19 mouse cellular contexts compared by ENCODE assay signal in genomic region chr2:110202716-110203497, GRCm38 (mm10).
DNase-seq lines count a peak whose midpoint lies in the region; ATAC-seq and TF ChIP-seq lines count a peak whose summit lies in the region.
"Had no signal": no experiment of that assay in that cellular context is flagged by ENCODE, and none has a peak within 500 bp of the region (broad histone marks: within the 10 kb centered on the region; RNA-seq: fewer than 3 reads in every experiment).

No protein-coding gene starts in this region.

- intact Hi-C loops in gastrocnemius, postnatal 36 days (cut with DNase I), result no loop called here

- TF ChIP-seq CTCF in testis, adult 2 months (IDR thresholded peaks at IDR 0.05; ENCODE audit: control insufficient read depth, insufficient read depth, insufficient replicate concordance, low read depth, low read length), result no peak
- TF ChIP-seq CTCF in liver, embryonic 14.5 days (IDR thresholded peaks at IDR 0.05; ENCODE audit: low read depth), result no peak

- DNase-seq in testis, postnatal 10 days (ENCODE audit: low spot score), result no peak
- DNase-seq in intestine, embryonic 14.5 days (ENCODE audit: low spot score), result peak; percentile 54
- peak; percentile 35 to 39 (median 35) for DNase-seq in liver, embryonic 14.5 days (ENCODE audit: low read depth in 3 of 3, low spot score in 3 of 3)
- DNase-seq in yolk sac, embryonic 10.5 days (ENCODE audit: low spot score), result peak; percentile 81
- no peak for DNase-seq in kidney, postnatal 36 days
- no peak for DNase-seq in gastrocnemius, postnatal 36 days
- DNase-seq: adrenal gland, postnatal 10 days; cerebellum, adult 9-11 months; gastrocnemius, postnatal 14 days; kidney, adult 18-20 months; kidney, postnatal 25 days; layer of hippocampus, adult 9-11 months; retina, postnatal 1 day; thymus, postnatal 4 days had no signal

- TF ChIP-seq POLR2A in testis, adult 2 months (IDR thresholded peaks at IDR 0.05; ENCODE audit: control insufficient read depth, low read depth, low read length), result no peak

- H3K36me3 ChIP-seq in testis, adult 2 months (ENCODE audit: control insufficient read depth, insufficient read depth, low read length), result no peaks in the 10 kb centered on the region
- H3K36me3 ChIP-seq in intestine, embryonic 14.5 days (ENCODE audit: control insufficient read depth, insufficient read depth, low read length), result no peaks in the 10 kb centered on the region
- no peaks in the 10 kb centered on the region for H3K36me3 ChIP-seq in liver, embryonic 14.5 days (replicated peaks; ENCODE audit: control insufficient read depth, insufficient read depth, low read depth)
- H3K36me3 ChIP-seq: hindbrain, embryonic 13.5 days; limb, embryonic 13.5 days; midbrain, embryonic 13.5 days had no signal

- H3K4me1 ChIP-seq in testis, adult 2 months (ENCODE audit: control insufficient read depth, insufficient read depth, low read length), result no peaks in the 10 kb centered on the region
- H3K4me1 ChIP-seq in intestine, embryonic 14.5 days (replicated peaks; ENCODE audit: control insufficient read depth, insufficient read depth, low read length), result peaks cover 5% of the 10 kb centered on the region; the same call in 1 of the 2 replicates
- H3K4me1 ChIP-seq in liver, embryonic 14.5 days (replicated peaks; ENCODE audit: control insufficient read depth in 2 of 2, insufficient read depth in 2 of 2, low read length in 1 of 2), result peaks cover 3 to 19% of the 10 kb centered on the region in 2 experiments; a peak in 3 of 4 replicates

- H3K4me2 ChIP-seq in intestine, embryonic 14.5 days (ENCODE audit: low read length), result no peak overlapping the region
- H3K4me2 ChIP-seq in liver, embryonic 14.5 days (ENCODE audit: low read depth), result peak overlapping the region; percentile 0; the same call in 1 of the 2 replicates
- H3K4me2 ChIP-seq: hindbrain, embryonic 13.5 days; limb, embryonic 13.5 days; midbrain, embryonic 13.5 days had no signal

- H3K27ac ChIP-seq in testis, adult 2 months (ENCODE audit: control insufficient read depth, insufficient read depth, low read depth, low read length), result peak overlapping the region; percentile 57
- peak overlapping the region; percentile 57; the same call in 1 of the 2 replicates for H3K27ac ChIP-seq in intestine, embryonic 14.5 days (ENCODE audit: low read depth)
- no peak overlapping the region for H3K27ac ChIP-seq in liver, embryonic 14.5 days
- H3K27ac ChIP-seq: hindbrain, embryonic 13.5 days; limb, embryonic 13.5 days; midbrain, embryonic 13.5 days had no signal

- no peak overlapping the region for H3K9ac ChIP-seq in intestine, embryonic 14.5 days (ENCODE audit: low read length)
- no peak overlapping the region for H3K9ac ChIP-seq in liver, embryonic 14.5 days (replicated peaks)
- H3K9ac ChIP-seq: hindbrain, embryonic 13.5 days; limb, embryonic 13.5 days; midbrain, embryonic 13.5 days had no signal

- H3K4me3 ChIP-seq in testis, adult 2 months (ENCODE audit: control insufficient read depth, low read depth, low read length), result no peak overlapping the region
- no peak overlapping the region for H3K4me3 ChIP-seq in intestine, embryonic 14.5 days (ENCODE audit: low read depth, low read length)
- H3K4me3 ChIP-seq in liver, embryonic 14.5 days (ENCODE audit: insufficient read depth in 1 of 2, low read depth in 2 of 2, low read length in 2 of 2), result no peak overlapping the region
- H3K4me3 ChIP-seq: hindbrain, embryonic 13.5 days; limb, embryonic 13.5 days; midbrain, embryonic 13.5 days had no signal

- WGBS in intestine, embryonic 14.5 days, result 59% methylated on average over 13 of the region's 13 CpGs
- WGBS in liver, embryonic 14.5 days (ENCODE audit: insufficient replicate concordance), result 41% methylated on average over 13 of the region's 13 CpGs

- peak; percentile 86 for ATAC-seq in intestine, embryonic 14.5 days (replicated peaks; ENCODE audit: low FRiP score, low TSS enrichment, low read depth)
- ATAC-seq in liver, embryonic 14.5 days (ENCODE audit: insufficient read depth), result peak; percentile 84
- no peak for ATAC-seq in activated CD4-positive, CD25-positive, alpha-beta regulatory T cell, adult 4 months
- ATAC-seq: midbrain, embryonic 13.5 days had no signal

- H3K27me3 ChIP-seq in testis, adult 2 months (ENCODE audit: control insufficient read depth, insufficient read depth, low read length), result no peaks in the 10 kb centered on the region
- H3K27me3 ChIP-seq in intestine, embryonic 14.5 days (replicated peaks; ENCODE audit: control insufficient read depth, insufficient read depth, low read length), result no peaks in the 10 kb centered on the region
- H3K27me3 ChIP-seq in liver, embryonic 14.5 days (ENCODE audit: control insufficient read depth, insufficient read depth, low read length), result no peaks in the 10 kb centered on the region
- H3K27me3 ChIP-seq: hindbrain, embryonic 13.5 days; limb, embryonic 13.5 days; midbrain, embryonic 13.5 days had no signal

- peak; percentile 28; the same call in 1 of the 2 replicates for TF ChIP-seq EP300 in liver, embryonic 14.5 days (IDR thresholded peaks at IDR 0.05; ENCODE audit: low read depth)

- H3K9me3 ChIP-seq in intestine, embryonic 14.5 days (ENCODE audit: control insufficient read depth, low read length), result no peaks in the 10 kb centered on the region
- no peaks in the 10 kb centered on the region for H3K9me3 ChIP-seq in liver, embryonic 14.5 days (ENCODE audit: control insufficient read depth, low read length)
- H3K9me3 ChIP-seq: hindbrain, embryonic 13.5 days; limb, embryonic 13.5 days; midbrain, embryonic 13.5 days had no signal

Comparison
In these comparisons a context has a peak if more than half of its experiments do, and no peak if none do; other contexts are left out.
1. DNase-seq: peak in intestine, embryonic 14.5 days (single experiment), liver, embryonic 14.5 days (3 of 3) and yolk sac, embryonic 10.5 days (single experiment); none in testis, postnatal 10 days (single experiment), kidney, postnatal 36 days (0 of 2) and gastrocnemius, postnatal 36 days (0 of 2).